Mouse (Mus musculus): ENCODE measurements at regions not wholly inside any gene's neighbourhood (a gene's known extent, or its start where the extent isn't known, plus 50 kb on each side); places are given as distances from the start of the nearest gene placed in this dataset.

GRCm38 (mm10) chr10:37241821-37242263, 103.1 kb upstream of the Marcks start:
- H3K4me2 ChIP-seq (replicated peaks; ENCODE audit: low read depth, low read length) = no peak overlapping the region
- ATAC-seq (no peak), DNase-seq (ENCODE audit: low spot score) (no peak)
- 37% methylated on average over 4 of the region's 4 CpGs for WGBS
- no peak overlapping the region for H3K4me3 ChIP-seq (ENCODE audit: low read depth, low read length)
- no peaks in the 10 kb centered on the region for H3K4me1 ChIP-seq (ENCODE audit: insufficient read depth, low read depth, low read length)
- no peaks in the 10 kb centered on the region for H3K9me3 ChIP-seq (ENCODE audit: low read length)
- no peak overlapping the region for H3K9ac ChIP-seq (replicated peaks; ENCODE audit: low read depth)
- no peak overlapping the region for H3K27ac ChIP-seq (ENCODE audit: low read length)
- no peak for TF ChIP-seq EP300 (IDR thresholded peaks at IDR 0.05)
- no peaks in the 10 kb centered on the region for H3K27me3 ChIP-seq (replicated peaks; ENCODE audit: insufficient read depth, low read length)
- no peaks in the 10 kb centered on the region for H3K36me3 ChIP-seq (ENCODE audit: insufficient read depth, low read length)

GRCm38 (mm10) chr10:37240634-37241033, 101.9 kb upstream of the Marcks start:
- Histone ChIP-seq H3K9ac (replicated peaks; ENCODE audit: low read depth) (no peak overlapping the region), H3K4me1 (ENCODE audit: insufficient read depth, low read depth, low read length) (peaks cover 4% of the 10 kb centered on the region; the same call in 1 of the 2 replicates), H3K27ac (ENCODE audit: low read length) (no peak overlapping the region), H3K4me3 (ENCODE audit: low read depth, low read length) (no peak overlapping the region), H3K9me3 (ENCODE audit: low read length) (no peaks in the 10 kb centered on the region), H3K27me3 (replicated peaks; ENCODE audit: insufficient read depth, low read length) (no peaks in the 10 kb centered on the region), H3K4me2 (replicated peaks; ENCODE audit: low read depth, low read length) (no peak overlapping the region), H3K36me3 (ENCODE audit: insufficient read depth, low read length) (no peaks in the 10 kb centered on the region)
- WGBS = 14% methylated on average over 4 of the region's 4 CpGs
- peak; percentile 97 for ATAC-seq
- peak; percentile 98 for TF ChIP-seq EP300 (IDR thresholded peaks at IDR 0.05)
- TF ChIP-seq CTCF (IDR thresholded peaks at IDR 0.05) = no peak
- peak; percentile 94 for DNase-seq (ENCODE audit: low spot score)

- WGBS = 59% methylated on average over 3 of the region's 3 CpGs
- Histone ChIP-seq H3K36me3 (ENCODE audit: insufficient read depth, low read length) (no peaks in the 10 kb centered on the region), H3K9me3 (ENCODE audit: low read length) (no peaks in the 10 kb centered on the region), H3K4me2 (replicated peaks; ENCODE audit: low read depth, low read length) (no peak overlapping the region), H3K9ac (replicated peaks; ENCODE audit: low read depth) (no peak overlapping the region), H3K27ac (ENCODE audit: low read length) (no peak overlapping the region), H3K4me3 (ENCODE audit: low read depth, low read length) (no peak overlapping the region), H3K4me1 (ENCODE audit: insufficient read depth, low read depth, low read length) (peaks cover 4% of the 10 kb centered on the region; the same call in 1 of the 2 replicates), H3K27me3 (replicated peaks; ENCODE audit: insufficient read depth, low read length) (no peaks in the 10 kb centered on the region)
- ATAC-seq (no peak), DNase-seq (ENCODE audit: low spot score) (no peak)
- no peak for TF ChIP-seq CTCF (IDR thresholded peaks at IDR 0.05)
- no peak for TF ChIP-seq EP300 (IDR thresholded peaks at IDR 0.05)
Observed at GRCm38 (mm10) chr10:37240201-37240600, 101.5 kb upstream of the Marcks start.

GRCm38 (mm10) chr10:37236001-37236822, 97.5 kb upstream of the Marcks start:
- 39% methylated on average over 4 of the region's 4 CpGs for WGBS
- ATAC-seq = no peak

GRCm38 (mm10) chr10:37231936-37232556, 93.3 kb upstream of the Marcks start:
- no peaks in the 10 kb centered on the region for H3K27me3 ChIP-seq (replicated peaks; ENCODE audit: insufficient read depth, low read length)
- H3K36me3 ChIP-seq (ENCODE audit: insufficient read depth, low read length) = no peaks in the 10 kb centered on the region
- 9% methylated on average over 10 of the region's 12 CpGs for WGBS
- TF ChIP-seq CTCF (IDR thresholded peaks at IDR 0.05) (no peak), EP300 (IDR thresholded peaks at IDR 0.05) (no peak)
- no peaks in the 10 kb centered on the region for H3K9me3 ChIP-seq (ENCODE audit: low read length)
- peak; percentile 68 for DNase-seq (ENCODE audit: low spot score)
- H3K27ac ChIP-seq (ENCODE audit: low read length) = peak overlapping the region; percentile 32; the same call in 1 of the 2 replicates
- H3K4me1 ChIP-seq (ENCODE audit: insufficient read depth, low read depth, low read length) = peaks cover 10% of the 10 kb centered on the region
- no peak overlapping the region for H3K9ac ChIP-seq (replicated peaks; ENCODE audit: low read depth)
- H3K4me2 ChIP-seq (replicated peaks; ENCODE audit: low read depth, low read length) = peak overlapping the region; percentile 49
- ATAC-seq = peak; percentile 80
- 0 out of 2 replicates have a peak overlapping the region, but pooled peaks have one; percentile 10 for H3K4me3 ChIP-seq (ENCODE audit: low read depth, low read length)

More at GRCm38 (mm10) chr10:37236001-37236822, 97.5 kb upstream of the Marcks start:
- Histone ChIP-seq H3K4me3 (ENCODE audit: low read depth, low read length) (no peak overlapping the region), H3K4me2 (replicated peaks; ENCODE audit: low read depth, low read length) (no peak overlapping the region), H3K9ac (replicated peaks; ENCODE audit: low read depth) (no peak overlapping the region), H3K27me3 (replicated peaks; ENCODE audit: insufficient read depth, low read length) (no peaks in the 10 kb centered on the region), H3K4me1 (ENCODE audit: insufficient read depth, low read depth, low read length) (peaks cover 10% of the 10 kb centered on the region), H3K36me3 (ENCODE audit: insufficient read depth, low read length) (no peaks in the 10 kb centered on the region), H3K27ac (ENCODE audit: low read length) (no peak overlapping the region), H3K9me3 (ENCODE audit: low read length) (no peaks in the 10 kb centered on the region)
- peak; percentile 24 for DNase-seq (ENCODE audit: low spot score)
- TF ChIP-seq CTCF (IDR thresholded peaks at IDR 0.05) = no peak
- TF ChIP-seq EP300 (IDR thresholded peaks at IDR 0.05) = no peak

GRCm38 (mm10) chr10:37231159-37231558, 92.4 kb upstream of the Marcks start:
- H3K4me3 ChIP-seq (ENCODE audit: low read depth, low read length) = no peak overlapping the region
- no peak overlapping the region for H3K27ac ChIP-seq (ENCODE audit: low read length)
- DNase-seq (ENCODE audit: low spot score) (no peak), ATAC-seq (no peak)
- H3K9me3 ChIP-seq (ENCODE audit: low read length) = no peaks in the 10 kb centered on the region
- H3K27me3 ChIP-seq (replicated peaks; ENCODE audit: insufficient read depth, low read length) = no peaks in the 10 kb centered on the region
- WGBS = 90% methylated on average over 6 of the region's 6 CpGs
- H3K9ac ChIP-seq (replicated peaks; ENCODE audit: low read depth) = no peak overlapping the region
- H3K36me3 ChIP-seq (ENCODE audit: insufficient read depth, low read length) = no peaks in the 10 kb centered on the region
- H3K4me1 ChIP-seq (ENCODE audit: insufficient read depth, low read depth, low read length) = peaks cover 6% of the 10 kb centered on the region
- H3K4me2 ChIP-seq (replicated peaks; ENCODE audit: low read depth, low read length) = no peak overlapping the region
- TF ChIP-seq CTCF (IDR thresholded peaks at IDR 0.05) (no peak), EP300 (IDR thresholded peaks at IDR 0.05) (no peak)
